Mouse (Mus musculus): ENCODE results near the gene Uqcrc2.

Uqcrc2 gene

GRCm38 (mm10) chr7:120634711-120635361 lies at the start of gene Uqcrc2:
Gene Uqcrc2 (plus strand): TSS chr7:120635176.
- DNase-seq (ENCODE audit: low spot score in 2 of 2), result peak; percentile 72 to 78

DNA sequence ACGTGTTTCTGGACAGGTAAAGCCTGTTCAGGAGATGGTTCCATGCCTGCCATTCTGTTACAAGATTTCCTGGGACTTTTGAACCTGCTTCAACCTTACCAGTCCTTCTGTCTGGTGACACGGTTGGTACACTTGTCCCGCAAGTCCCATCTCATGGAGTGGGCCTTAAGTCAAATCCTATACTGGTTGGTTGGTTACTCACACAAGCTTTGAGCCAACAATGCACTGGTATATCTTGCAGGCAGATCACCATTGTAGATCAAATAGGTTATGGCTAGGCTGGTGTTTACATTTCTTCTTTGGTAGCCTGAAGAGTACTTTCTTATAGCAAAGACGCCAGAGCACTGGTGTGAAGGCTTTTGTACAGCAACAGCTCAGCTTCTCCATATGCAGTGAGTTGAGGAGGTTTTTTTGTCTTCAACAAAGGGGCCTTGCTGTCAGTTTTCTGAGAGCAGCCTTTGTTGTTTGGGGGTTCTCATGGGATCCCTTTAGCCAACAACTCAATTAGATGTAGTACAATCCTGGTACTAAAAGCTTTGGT lies 37.7 kb upstream of the Uqcrc2 start:
- DNase-seq (ENCODE audit: low spot score in 2 of 2), result no peak

GRCm38 (mm10) chr7:120597744-120598243 lies 37.2 kb upstream of the Uqcrc2 start:
- DNase-seq (ENCODE audit: low spot score in 2 of 2), result no peak

- no peak for DNase-seq (ENCODE audit: low spot score in 2 of 2)
Measured at GRCm38 (mm10) chr7:120598355-120598754, 36.6 kb upstream of the Uqcrc2 start.

- DNase-seq (ENCODE audit: low spot score in 2 of 2), result no peak
Measured at GRCm38 (mm10) chr7:120620075-120620771, 14.8 kb upstream of the Uqcrc2 start.

DNA sequence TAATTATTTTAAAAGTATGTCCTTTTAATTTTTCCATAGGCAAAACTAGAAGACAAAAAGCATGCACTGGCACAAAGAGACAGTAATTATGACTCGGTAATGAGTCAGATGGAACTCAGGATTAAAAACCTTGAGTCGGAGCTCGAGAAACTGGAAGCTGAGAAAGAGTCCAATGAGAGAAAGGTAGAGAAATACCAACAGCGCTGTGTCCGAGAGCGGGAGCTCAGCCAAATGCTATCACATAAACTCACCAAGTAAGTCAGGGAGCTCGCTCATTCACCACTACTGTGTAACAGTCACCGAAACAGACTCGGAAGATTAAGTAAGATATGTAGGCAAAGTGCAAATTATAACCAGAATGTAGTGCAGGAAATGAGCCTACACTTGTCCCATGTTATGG lies 14.1 kb upstream of the Uqcrc2 start:
- no peak for DNase-seq (ENCODE audit: low spot score in 2 of 2)

- no peak for DNase-seq (ENCODE audit: low spot score in 2 of 2)
Measured at GRCm38 (mm10) chr7:120632518-120632917, 2.5 kb upstream of the Uqcrc2 start.

- DNase-seq (ENCODE audit: low spot score in 2 of 2), result no peak
Measured at GRCm38 (mm10) chr7:120634301-120634700, 675 bp upstream of the Uqcrc2 start.

DNA sequence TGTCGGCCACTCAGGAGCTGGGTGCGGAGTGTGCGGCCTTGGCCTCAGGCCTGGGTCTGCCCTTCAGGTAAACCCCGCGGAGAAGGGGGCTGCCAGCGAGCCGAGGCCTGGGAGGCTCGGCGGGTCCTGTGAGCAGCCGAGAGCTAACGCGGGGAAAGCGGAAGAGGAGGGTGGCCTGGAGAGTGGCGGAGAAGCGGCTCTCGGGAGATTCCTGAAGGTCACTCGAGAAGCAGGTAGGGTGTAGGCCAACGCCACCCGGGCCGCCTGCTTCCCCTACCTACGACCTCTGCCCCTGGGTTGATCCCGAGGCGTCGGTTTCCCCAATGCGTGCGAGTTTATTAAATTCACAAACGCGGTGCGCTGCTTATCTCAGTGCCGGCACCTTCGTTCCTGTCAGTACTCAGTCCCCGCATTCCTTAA lies 396 bp downstream of the Uqcrc2 start:
- DNase-seq (ENCODE audit: low spot score in 2 of 2), result no peak

DNA sequence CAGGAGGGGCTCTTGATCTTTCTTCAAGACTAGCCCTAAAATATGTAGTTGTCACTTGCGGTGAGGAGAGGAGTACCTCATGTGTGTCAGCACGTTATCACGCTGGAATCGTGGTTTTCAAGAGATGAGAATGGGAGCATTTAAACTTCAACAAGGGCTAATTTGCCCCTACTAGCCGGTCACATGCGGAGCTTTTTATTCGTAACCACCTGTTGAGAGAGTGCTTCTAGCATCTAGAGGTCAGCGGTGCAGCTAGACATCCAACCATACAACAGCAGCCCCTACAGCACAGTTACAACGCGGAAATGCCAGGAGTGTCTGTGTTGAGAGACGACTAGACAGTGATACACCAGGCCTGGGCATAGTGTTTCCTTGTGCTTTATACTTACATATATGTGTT lies 845 bp downstream of the Uqcrc2 start:
- no peak for DNase-seq (ENCODE audit: low spot score in 2 of 2)

- DNase-seq (ENCODE audit: low spot score in 2 of 2), result no peak
Measured at GRCm38 (mm10) chr7:120643217-120643616, 8.2 kb downstream of the Uqcrc2 start.

DNA sequence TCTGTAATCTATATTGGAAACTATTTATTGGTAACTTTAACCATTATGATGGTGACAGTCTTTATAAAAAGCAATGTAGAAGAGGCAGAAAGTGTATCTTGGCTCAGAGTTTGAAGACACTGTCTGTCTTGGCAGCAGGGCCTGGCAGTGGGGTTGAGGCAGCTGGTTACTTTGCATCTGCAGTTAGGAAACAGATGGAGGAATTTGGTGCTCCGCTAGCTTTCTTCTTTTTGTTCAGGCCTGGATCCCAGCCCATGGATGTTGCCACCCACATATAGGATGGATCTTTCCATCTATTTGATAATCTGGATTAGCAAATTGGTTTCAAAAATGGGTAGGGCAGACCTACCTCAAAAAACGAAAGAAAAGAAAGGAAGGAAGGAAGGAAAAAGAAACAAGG lies 12.9 kb downstream of the Uqcrc2 start:
- no peak for DNase-seq (ENCODE audit: low spot score in 2 of 2)

- peak in 1 of 2 experiments; percentile 32 for DNase-seq (ENCODE audit: low spot score in 2 of 2)
Measured at GRCm38 (mm10) chr7:120662079-120662478, 27.1 kb downstream of the Uqcrc2 start.

DNA sequence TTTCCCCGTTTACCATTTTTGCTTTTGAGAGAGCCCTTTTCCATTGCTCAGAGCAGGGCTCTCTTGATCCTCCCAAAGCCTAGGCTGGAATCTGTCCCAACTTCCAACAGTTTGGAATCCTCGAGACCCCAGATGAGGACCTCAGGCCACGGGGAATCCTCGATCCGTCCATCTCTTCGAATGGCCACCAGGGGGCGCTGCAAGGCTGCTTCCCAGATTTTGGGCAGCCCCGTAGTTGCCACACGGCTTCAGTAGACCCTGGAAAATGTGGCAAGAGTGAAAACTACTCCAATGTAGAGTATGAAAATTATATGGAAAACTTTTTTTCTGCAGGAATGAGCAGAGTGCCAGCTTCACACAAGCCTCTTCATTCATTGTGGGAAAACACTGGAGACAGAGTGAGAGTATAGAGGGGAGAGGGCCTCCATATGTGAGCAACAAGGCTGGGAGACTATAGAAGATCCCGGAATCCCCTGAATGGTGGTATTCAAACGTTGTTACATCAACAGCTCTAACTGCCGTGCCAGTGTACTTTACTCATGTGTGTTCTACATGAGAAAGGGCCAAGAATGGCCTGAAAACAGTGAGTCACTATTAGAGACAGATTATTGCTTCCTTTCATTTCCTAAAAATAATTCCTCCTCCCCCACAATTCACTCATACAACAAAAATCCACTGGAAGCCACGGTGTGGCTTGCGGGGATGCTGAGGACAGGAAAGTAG lies 35.3 kb downstream of the Uqcrc2 start, which contains the start of gene Pdzd9:
Pdzd9 (minus strand) TSS at position 191 of the 723 bp plus-strand sequence.
- peak; percentile 25 to 58 for DNase-seq (ENCODE audit: low spot score in 2 of 2)

DNA sequence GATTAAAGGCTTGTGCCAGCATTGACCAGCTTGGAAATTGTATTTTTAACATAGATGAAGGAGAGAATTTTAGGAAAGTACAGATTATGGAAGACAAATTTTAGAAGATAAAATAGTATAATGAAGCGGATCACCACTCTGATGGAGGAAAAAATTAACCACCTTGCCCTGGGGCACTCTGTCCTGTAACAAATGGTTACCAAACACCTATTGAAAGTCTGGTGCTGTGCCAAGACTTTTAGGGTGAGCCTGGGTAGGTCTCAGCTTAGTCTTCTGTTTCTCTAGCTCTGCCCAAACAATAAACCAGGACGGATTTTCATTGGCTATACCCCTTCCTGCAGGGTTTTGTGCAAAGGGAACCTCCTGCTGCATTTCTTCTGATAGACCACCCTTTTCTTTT lies 36.3 kb downstream of the Uqcrc2 start:
- DNase-seq (ENCODE audit: low spot score in 2 of 2), result no peak

DNA sequence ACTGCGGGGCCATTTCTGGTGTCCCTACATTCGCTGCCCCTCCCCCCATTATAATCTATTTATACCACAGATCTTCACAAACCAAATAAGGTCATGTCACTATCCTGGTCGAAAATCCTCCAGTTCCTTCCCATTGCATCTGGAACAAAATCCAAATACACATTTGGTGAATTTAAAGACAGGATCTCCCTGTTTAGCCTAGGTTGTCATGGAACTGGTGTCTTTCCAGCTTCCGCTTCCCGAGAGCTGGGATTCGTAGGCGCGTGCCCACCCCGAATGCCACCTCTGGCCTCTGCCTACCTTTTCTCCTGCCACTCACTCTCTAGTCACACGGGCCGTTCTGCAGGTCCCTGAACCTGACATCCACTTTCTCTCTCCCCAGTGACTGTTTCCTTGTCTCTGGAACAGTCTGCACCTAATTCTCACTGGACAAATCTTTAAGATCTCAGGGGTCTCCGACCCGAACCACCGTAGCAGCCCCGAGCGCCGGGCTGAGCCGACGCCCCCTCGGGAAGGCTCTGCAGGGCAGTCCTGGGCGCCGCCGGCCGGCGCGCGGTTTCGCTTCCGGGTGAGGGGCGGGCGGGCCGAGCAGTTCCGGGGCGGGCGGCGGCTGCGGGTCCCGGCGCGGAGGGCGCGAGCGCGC lies 42.1 kb downstream of the Uqcrc2 start, which contains the start of gene Mosmo:
Mosmo (plus strand) TSS at position 618 of the 643 bp plus-strand sequence.
- DNase-seq (ENCODE audit: low spot score in 2 of 2), result peak; percentile 53 to 65

- DNase-seq (ENCODE audit: low spot score in 2 of 2), result peak; percentile 14 to 18
Measured at GRCm38 (mm10) chr7:120677764-120678531, 43.0 kb downstream of the Uqcrc2 start.

DNA sequence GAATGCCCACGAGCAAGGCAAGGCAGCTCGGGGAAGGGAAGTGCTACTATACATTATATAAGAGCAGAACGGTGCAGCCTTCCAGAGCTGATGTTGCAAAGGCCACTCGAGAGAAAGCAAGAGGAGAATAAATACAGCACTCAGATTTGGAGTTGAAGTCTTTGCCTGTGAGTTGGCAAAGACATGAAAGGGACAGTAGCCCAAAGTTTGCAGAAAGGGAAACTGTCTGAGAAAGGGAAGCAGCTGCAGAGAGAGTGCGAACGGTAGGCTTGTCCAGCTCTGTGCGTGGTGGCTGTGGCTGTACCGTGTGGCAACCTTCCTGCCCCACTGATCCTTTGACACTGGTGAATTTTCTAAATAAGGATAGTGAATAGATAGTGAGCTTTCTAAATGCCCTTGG lies 44.0 kb downstream of the Uqcrc2 start:
- no peak for DNase-seq (ENCODE audit: low spot score in 2 of 2)

DNA sequence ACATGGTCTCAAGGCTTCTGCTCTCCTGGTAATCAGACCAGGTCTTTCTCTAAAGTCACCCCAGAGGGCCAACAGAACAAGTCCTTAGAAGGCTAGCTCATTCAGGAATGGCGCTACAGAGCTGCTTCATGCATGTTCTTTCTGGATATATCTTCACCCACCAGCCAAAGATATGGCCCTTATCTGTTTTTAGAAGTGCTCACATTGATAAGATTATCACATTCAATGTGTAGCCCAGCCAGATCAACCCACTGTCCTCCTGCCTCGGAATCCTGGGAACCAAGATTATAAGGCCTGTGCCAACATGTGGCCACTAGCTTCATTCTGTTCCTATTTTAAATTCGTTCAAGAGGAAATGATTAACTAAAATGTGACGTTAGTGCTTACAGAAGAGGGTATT lies 47.0 kb downstream of the Uqcrc2 start:
- no peak for DNase-seq (ENCODE audit: low spot score in 2 of 2)

GRCm38 (mm10) chr7:120684731-120685161 lies 49.8 kb downstream of the Uqcrc2 start:
- DNase-seq (ENCODE audit: low spot score in 2 of 2), result no peak

DNA sequence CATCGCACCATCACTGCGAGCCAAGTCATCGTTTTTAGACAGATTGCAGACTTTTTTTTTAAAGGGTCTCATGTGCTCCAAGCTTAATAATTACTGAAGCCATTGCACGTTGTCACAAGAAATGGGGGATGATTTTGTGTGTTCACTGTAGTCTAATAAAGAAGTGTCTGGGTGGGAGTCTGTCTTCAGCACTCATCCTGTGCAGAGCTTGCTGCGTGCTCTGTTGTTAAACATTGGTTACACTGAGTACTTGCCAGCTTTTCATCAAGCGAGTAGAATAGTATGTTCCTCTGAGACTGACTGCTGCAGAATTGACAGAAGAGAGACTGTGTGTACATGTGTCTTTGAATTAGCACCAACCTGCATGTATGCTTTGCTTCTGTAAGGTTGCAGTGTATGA lies 50.3 kb downstream of the Uqcrc2 start:
- no peak for DNase-seq (ENCODE audit: low spot score in 2 of 2)

All from spleen, postnatal 14 days (tissue).